Mouse (Mus musculus) C2C12 (cell line): Measurements from ENCODE around the gene Ptpn13.

ENCODE experiments used
- CEBPB ChIP-seq: IDR thresholded peaks from one replicate; pipeline ENCODE4 v1.6.1; 2011; ENCODE audit warnings: low read depth, mild to moderate bottlenecking, control low read depth, moderate library complexity
- CTCF ChIP-seq: IDR thresholded peaks from one replicate; pipeline ENCODE4 v1.5.1; 2011; ENCODE audit not compliant: control insufficient read depth, insufficient read depth, insufficient read length
- MAX ChIP-seq: IDR thresholded peaks from one replicate; pipeline ENCODE4 v1.6.1; 2011; ENCODE audit warnings: mild to moderate bottlenecking, control low read depth
- MYOD1 ChIP-seq: IDR thresholded peaks from one replicate; pipeline ENCODE4 v1.6.1; 2011; ENCODE audit warnings: low read depth; ENCODE audit not compliant: control insufficient read depth, insufficient read length
- MYOG ChIP-seq: IDR thresholded peaks from one replicate; pipeline ENCODE4 v1.6.1; 2011; ENCODE audit not compliant: control insufficient read depth, insufficient read length; ENCODE audit errors: extremely low read depth
- USF1 ChIP-seq: IDR thresholded peaks from one replicate; pipeline ENCODE4 v1.6.1; 2011; ENCODE audit warnings: low read depth, mild to moderate bottlenecking, control low read depth, moderate library complexity

GRCm38 (mm10) chr5:103490964-103491363 is 66.0 kb downstream of the Ptpn13 start:
- TF ChIP-seq CTCF (no peak), CEBPB (no peak), MYOG (no peak), USF1 (no peak), MAX (no peak), MYOD1 (no peak)
